Mouse (Mus musculus) intestine, embryonic 14.5 days (tissue): ENCODE measurements at regions not wholly inside any gene's neighbourhood (a gene's known extent, or its start where the extent isn't known, plus 50 kb on each side); places are given as distances from the start of the nearest gene placed in this dataset.

Source experiments
- ATAC-seq: fragments of 200-750 bp; cut with Nextera tagmentation; replicated peaks from 2 replicates; pipeline ENCODE4 v1.8.0; 2017; ENCODE audit warnings: low read depth, moderate number of reproducible peaks, moderate TSS enrichment, moderate library complexity; ENCODE audit not compliant: low FRiP score, low TSS enrichment
- DNase-seq: peaks from one replicate; pipeline ENCODE4 v3.0.0-alpha.2; 2018; ENCODE audit warnings: low spot score
- H3K27ac ChIP-seq: fragments of 300-500 bp; sonication (generic); 2 replicates; pipeline ENCODE4 v1.5.1; 2014; ENCODE audit warnings: low read depth, mild to moderate bottlenecking, control low read depth
- H3K27me3 ChIP-seq: fragments of 300-500 bp; sonication (generic); replicated peaks from 2 replicates; pipeline ENCODE4 v1.6.1; 2014; ENCODE audit warnings: low read length, control low read depth; ENCODE audit not compliant: control insufficient read depth, insufficient read depth
- H3K36me3 ChIP-seq: fragments of 300-500 bp; sonication (generic); 2 replicates; pipeline ENCODE4 v1.6.1; 2014; ENCODE audit warnings: low read length, control low read depth; ENCODE audit not compliant: control insufficient read depth, insufficient read depth
- H3K4me1 ChIP-seq: fragments of 300-500 bp; sonication (generic); replicated peaks from 2 replicates; pipeline ENCODE4 v1.6.1; 2014; ENCODE audit warnings: low read length, control low read depth, mixed read lengths; ENCODE audit not compliant: control insufficient read depth, insufficient read depth
- H3K4me2 ChIP-seq: fragments of 300-500 bp; sonication (generic); 2 replicates; pipeline ENCODE4 v1.6.1; 2014; ENCODE audit warnings: low read length
- H3K4me3 ChIP-seq: fragments of 300-500 bp; sonication (generic); 2 replicates; pipeline ENCODE4 v1.5.1; 2014; ENCODE audit warnings: low read depth, low read length, control low read depth, mixed read lengths
- H3K9ac ChIP-seq: fragments of 300-500 bp; sonication (generic); 2 replicates; pipeline ENCODE4 v1.6.1; 2014; ENCODE audit warnings: mild to moderate bottlenecking, low read length
- H3K9me3 ChIP-seq: fragments of 300-500 bp; sonication (generic); 2 replicates; pipeline ENCODE4 v1.6.1; 2016; ENCODE audit warnings: low read length, control low read depth; ENCODE audit not compliant: control insufficient read depth
- WGBS: fragments of 180-500 bp; shearing (Covaris S2); extraction: QIAGEN DNeasy Blood & Tissue Kit; methylation state at CpG from one replicate; pipeline ENCODE4 v1.1.7; 2014; 5-methylcytosine and 5-hydroxymethylcytosine counted together

- no peaks in the 10 kb centered on the region for H3K4me1 ChIP-seq
- H3K4me3 ChIP-seq = no peak overlapping the region
- ATAC-seq (no peak), DNase-seq (no peak)
- H3K36me3 ChIP-seq = no peaks in the 10 kb centered on the region
- no peak overlapping the region for H3K27ac ChIP-seq
- WGBS = 91% methylated on average over 9 of the region's 9 CpGs
- no peaks in the 10 kb centered on the region for H3K27me3 ChIP-seq
- no peak overlapping the region for H3K9ac ChIP-seq
- H3K4me2 ChIP-seq = no peak overlapping the region
- H3K9me3 ChIP-seq = no peaks in the 10 kb centered on the region
Measured at GRCm38 (mm10) chr19:54099292-54099691, 55.3 kb downstream of the Adra2a start.

GRCm38 (mm10) chr19:54099769-54100168, 55.8 kb downstream of the Adra2a start:
- Histone ChIP-seq H3K9ac (no peak overlapping the region), H3K9me3 (no peaks in the 10 kb centered on the region), H3K4me3 (no peak overlapping the region), H3K27me3 (no peaks in the 10 kb centered on the region), H3K27ac (no peak overlapping the region), H3K4me1 (no peaks in the 10 kb centered on the region), H3K4me2 (no peak overlapping the region), H3K36me3 (no peaks in the 10 kb centered on the region)
- no peak for DNase-seq
- ATAC-seq = no peak
- WGBS = 67% methylated on average over 6 of the region's 6 CpGs

- DNase-seq (no peak), ATAC-seq (no peak)
- WGBS = 75% methylated on average over 3 of the region's 3 CpGs
- Histone ChIP-seq H3K4me1 (no peaks in the 10 kb centered on the region), H3K27me3 (no peaks in the 10 kb centered on the region), H3K27ac (no peak overlapping the region), H3K9ac (no peak overlapping the region), H3K36me3 (no peaks in the 10 kb centered on the region), H3K9me3 (no peaks in the 10 kb centered on the region), H3K4me3 (no peak overlapping the region), H3K4me2 (no peak overlapping the region)
Measured at GRCm38 (mm10) chr19:54106571-54106970, 62.6 kb downstream of the Adra2a start.

DNA sequence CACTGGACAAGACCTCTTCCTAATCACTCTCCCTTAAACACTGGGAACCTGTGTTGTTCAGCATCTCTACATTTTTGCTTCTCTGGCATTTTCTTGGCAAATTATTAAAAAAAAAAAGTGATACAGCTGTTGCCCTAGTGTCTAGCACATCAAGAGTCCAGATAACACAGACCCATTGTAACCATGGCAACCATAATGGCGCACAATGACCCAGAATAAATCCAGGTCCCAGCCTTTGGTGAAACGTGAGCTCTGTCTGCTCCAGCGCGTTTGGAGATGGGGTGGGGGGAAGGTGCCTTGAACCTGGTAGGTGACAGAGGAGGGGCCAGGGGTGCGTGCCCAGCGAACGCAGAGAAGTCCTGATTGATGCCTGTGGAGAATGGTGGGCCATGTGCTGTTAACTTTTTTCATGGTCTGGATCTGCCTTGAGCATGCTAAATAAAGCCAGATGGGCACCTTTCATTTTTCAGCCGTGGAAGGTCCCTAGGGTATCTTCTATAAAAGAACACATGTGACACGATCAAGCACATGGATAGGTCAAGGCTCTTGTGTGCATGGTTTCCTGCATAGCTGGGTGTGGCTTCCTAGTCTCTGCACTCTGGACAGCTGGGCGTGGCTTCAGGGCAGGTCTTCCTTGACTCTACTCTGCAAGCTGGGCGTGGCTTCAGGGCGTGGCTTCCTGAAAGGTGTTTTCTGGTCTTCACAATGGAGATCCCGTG, 63.3 kb downstream of the Adra2a start:
- H3K27ac ChIP-seq = no peak overlapping the region
- H3K9ac ChIP-seq = no peak overlapping the region
- H3K4me1 ChIP-seq = no peaks in the 10 kb centered on the region
- H3K27me3 ChIP-seq = no peaks in the 10 kb centered on the region
- DNase-seq (peak; percentile 61), ATAC-seq (peak; percentile 71)
- WGBS = 56% methylated on average over 13 of the region's 13 CpGs
- H3K9me3 ChIP-seq = no peaks in the 10 kb centered on the region
- no peak overlapping the region for H3K4me3 ChIP-seq
- no peaks in the 10 kb centered on the region for H3K36me3 ChIP-seq
- no peak overlapping the region for H3K4me2 ChIP-seq

GRCm38 (mm10) chr19:54110080-54110479, 66.1 kb downstream of the Adra2a start:
- H3K9me3 ChIP-seq = no peaks in the 10 kb centered on the region
- DNase-seq = no peak
- H3K27me3 ChIP-seq = no peaks in the 10 kb centered on the region
- no peak overlapping the region for H3K9ac ChIP-seq
- no peak overlapping the region for H3K27ac ChIP-seq
- no peaks in the 10 kb centered on the region for H3K4me1 ChIP-seq
- H3K4me2 ChIP-seq = no peak overlapping the region
- 91% methylated on average over 6 of the region's 6 CpGs for WGBS
- no peaks in the 10 kb centered on the region for H3K36me3 ChIP-seq
- no peak overlapping the region for H3K4me3 ChIP-seq
- ATAC-seq = no peak

DNA sequence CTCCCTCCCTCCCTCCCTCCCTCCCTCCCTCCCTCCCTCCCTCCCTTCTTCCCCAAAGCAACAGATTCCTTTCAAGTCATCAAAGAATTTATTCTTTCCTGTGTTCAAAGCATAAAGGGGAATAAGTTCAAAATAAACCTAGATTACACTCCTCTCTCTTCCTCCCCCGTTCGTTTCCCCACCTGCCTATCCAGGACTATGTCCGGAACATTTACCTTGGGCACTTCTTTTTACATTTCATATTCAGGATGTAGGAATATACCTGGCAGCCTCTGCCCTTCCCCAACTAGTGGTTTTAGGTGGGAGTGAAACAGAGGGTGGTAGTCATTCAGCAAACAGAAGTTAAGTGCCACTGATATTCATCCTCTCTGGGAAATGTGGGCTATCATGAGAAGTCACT, 68.7 kb downstream of the Adra2a start:
- no peak for ATAC-seq
- H3K9ac ChIP-seq = no peak overlapping the region
- H3K9me3 ChIP-seq = no peaks in the 10 kb centered on the region
- no peak overlapping the region for H3K4me2 ChIP-seq
- no peaks in the 10 kb centered on the region for H3K36me3 ChIP-seq
- H3K27ac ChIP-seq = no peak overlapping the region
- no peak overlapping the region for H3K4me3 ChIP-seq
- 68% methylated on average over 3 of the region's 3 CpGs for WGBS
- no peaks in the 10 kb centered on the region for H3K27me3 ChIP-seq
- DNase-seq = no peak
- no peaks in the 10 kb centered on the region for H3K4me1 ChIP-seq

- H3K36me3 ChIP-seq = no peaks in the 10 kb centered on the region
- no peak overlapping the region for H3K4me3 ChIP-seq
- H3K27ac ChIP-seq = no peak overlapping the region
- ATAC-seq (no peak), DNase-seq (no peak)
- 68% methylated on average over 6 of the region's 6 CpGs for WGBS
- no peak overlapping the region for H3K4me2 ChIP-seq
- no peak overlapping the region for H3K9ac ChIP-seq
- no peaks in the 10 kb centered on the region for H3K27me3 ChIP-seq
- no peaks in the 10 kb centered on the region for H3K4me1 ChIP-seq
- H3K9me3 ChIP-seq = no peaks in the 10 kb centered on the region
Measured at GRCm38 (mm10) chr19:54113421-54113820, 69.5 kb downstream of the Adra2a start.

DNA sequence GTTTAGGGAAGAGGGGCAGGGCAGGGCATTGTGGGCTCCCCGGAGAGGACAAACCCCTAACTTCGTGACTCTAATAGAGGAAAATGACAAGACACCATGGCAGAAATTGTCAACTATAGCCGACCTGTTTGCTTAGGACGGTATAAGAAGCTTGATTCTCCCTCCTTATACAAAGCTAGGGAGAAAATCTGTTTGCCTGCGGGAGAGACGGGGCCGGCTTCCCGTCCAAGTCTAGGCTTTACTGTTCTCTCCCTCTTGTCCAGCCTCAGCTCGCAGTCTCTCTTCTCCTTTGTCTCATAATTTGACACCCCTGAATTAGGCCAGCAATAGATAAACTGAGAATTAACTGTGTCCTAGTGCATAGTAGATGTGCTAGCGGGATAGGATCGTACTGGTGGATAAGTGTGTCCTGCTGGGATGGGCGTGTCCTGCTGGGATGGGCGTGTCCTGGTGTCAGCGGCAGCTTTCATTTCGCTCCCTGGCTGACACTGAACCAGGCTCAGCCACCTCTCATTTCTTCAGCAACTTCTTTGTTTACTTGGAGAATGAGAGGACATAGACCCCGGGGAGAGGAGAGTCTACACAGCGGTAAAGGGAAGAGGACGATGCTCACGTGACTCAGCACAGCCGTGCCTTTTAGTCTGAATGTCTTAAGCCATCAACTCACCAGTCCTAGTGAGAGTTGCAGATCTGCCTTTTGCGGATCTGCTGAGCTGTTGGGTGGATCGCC, 70.8 kb downstream of the Adra2a start:
- Histone ChIP-seq H3K27me3 (no peaks in the 10 kb centered on the region), H3K9ac (peak overlapping the region; percentile 25), H3K4me3 (peak overlapping the region; percentile 47), H3K4me2 (peak overlapping the region; percentile 54), H3K36me3 (no peaks in the 10 kb centered on the region), H3K4me1 (no peaks in the 10 kb centered on the region), H3K27ac (no peak overlapping the region), H3K9me3 (no peaks in the 10 kb centered on the region)
- 6% methylated on average over 22 of the region's 22 CpGs for WGBS
- DNase-seq (peak; percentile 79), ATAC-seq (peak; percentile 56; the same call in 1 of the 2 replicates)

- Histone ChIP-seq H3K9me3 (no peaks in the 10 kb centered on the region), H3K27me3 (no peaks in the 10 kb centered on the region), H3K4me2 (peak overlapping the region; percentile 54), H3K4me1 (no peaks in the 10 kb centered on the region), H3K9ac (peak overlapping the region; percentile 25), H3K27ac (no peak overlapping the region), H3K4me3 (peak overlapping the region; percentile 47), H3K36me3 (no peaks in the 10 kb centered on the region)
- DNase-seq (no peak), ATAC-seq (no peak)
- 46% methylated on average over 4 of the region's 4 CpGs for WGBS
Measured at GRCm38 (mm10) chr19:54115335-54115734, 71.4 kb downstream of the Adra2a start.
